Comparison of ENCODE assay signal across 8 mouse cellular contexts in the genomic region with DNA sequence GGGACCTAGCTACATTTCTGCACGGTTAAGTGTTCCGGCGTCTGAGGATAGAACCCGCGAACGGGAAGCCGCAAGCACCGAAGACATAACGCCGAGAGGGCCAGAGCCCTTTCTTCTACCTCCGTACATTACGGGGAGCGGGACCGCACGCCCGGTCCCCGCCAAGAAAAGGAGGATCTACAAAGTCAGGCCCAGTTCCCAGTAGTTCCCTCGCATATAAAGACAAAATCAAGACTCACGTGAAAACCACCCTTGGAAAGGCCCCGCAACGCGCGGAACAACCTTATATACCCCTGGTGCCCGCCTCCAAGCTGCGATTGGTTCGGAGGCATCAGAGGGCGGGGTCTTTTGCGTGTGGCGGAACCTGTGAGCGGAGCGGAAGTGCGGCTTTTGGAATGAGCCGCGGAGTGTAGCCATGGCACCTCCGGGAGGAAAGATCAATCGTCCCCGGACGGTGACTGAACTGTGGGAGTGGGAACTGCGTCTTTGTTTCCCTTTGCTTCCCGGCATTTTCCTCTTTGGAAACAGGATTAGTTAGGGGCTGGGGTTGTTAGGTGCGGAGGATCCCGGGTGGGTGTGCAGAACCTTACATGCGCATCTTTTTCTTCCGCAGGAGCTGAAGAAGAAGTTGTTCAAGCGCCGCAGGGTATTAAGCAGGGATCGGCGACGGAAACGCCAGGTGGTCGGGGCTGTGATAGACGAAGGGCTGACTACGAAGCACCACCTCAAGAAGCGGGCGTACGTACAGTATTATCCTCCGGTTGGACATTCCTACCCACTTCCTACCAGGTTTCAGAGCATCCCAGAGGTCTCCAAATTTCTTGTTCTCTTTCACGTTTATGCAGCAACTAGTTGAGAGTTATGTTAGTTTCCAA. TPM values are rescaled to one million over a fixed set of nuclear protein-coding genes. Genes with fewer than 3 reads are reported as not detected.
DNase-seq lines count a peak whose midpoint lies in the region; ATAC-seq and TF ChIP-seq lines count a peak whose summit lies in the region.

Gene 1810009A15Rik, plus strand, starts transcription at position 343 of the 875 bp plus-strand sequence.
Gene Gm49416, plus strand, starts transcription at position 416 of the 875 bp plus-strand sequence.

- no peak for TF ChIP-seq CTCF in layer of hippocampus, adult 2 months (conservative IDR thresholded peaks at IDR 0.05)
- no peak for TF ChIP-seq CTCF in lung, embryonic 14.5 days (IDR thresholded peaks at IDR 0.05; ENCODE audit: low read depth)
- TF ChIP-seq CTCF in olfactory bulb, adult 2 months (IDR thresholded peaks at IDR 0.05; ENCODE audit: insufficient read depth, low read depth, low read length), result no peak
- TF ChIP-seq CTCF in thymus, adult 2 months (IDR thresholded peaks at IDR 0.05; ENCODE audit: borderline replicate concordance, control insufficient read depth, extremely low read depth, insufficient read depth, low read length, poor library complexity), result no peak

- peak within 1 kb of the TSS; percentile 76 for H3K9ac ChIP-seq in forebrain, embryonic 15.5 days (replicated peaks)
- peak within 1 kb of the TSS; percentile 89 for H3K9ac ChIP-seq in lung, embryonic 14.5 days

- peaks cover 11% of the 10 kb centered on the region; the same call in 1 of the 2 replicates for H3K36me3 ChIP-seq in forebrain, embryonic 15.5 days
- peaks cover 21% of the 10 kb centered on the region for H3K36me3 ChIP-seq in lung, embryonic 14.5 days (ENCODE audit: insufficient read depth)
- peaks cover 6% of the 10 kb centered on the region for H3K36me3 ChIP-seq in thymus, adult 2 months (ENCODE audit: control insufficient read depth, insufficient read depth, low read length)

- ATAC-seq in forebrain, embryonic 15.5 days (replicated peaks), result peak; percentile 97
- peak; percentile 95 for ATAC-seq in lung, embryonic 14.5 days (ENCODE audit: insufficient read depth)

- peak within 1 kb of the TSS; percentile 75 for H3K4me3 ChIP-seq in forebrain, embryonic 15.5 days
- peak within 1 kb of the TSS; percentile 64 for H3K4me3 ChIP-seq in layer of hippocampus, adult 2 months
- peak within 1 kb of the TSS; percentile 71 for H3K4me3 ChIP-seq in lung, embryonic 14.5 days (ENCODE audit: low read depth, low read length)
- peak within 1 kb of the TSS; percentile 69 for H3K4me3 ChIP-seq in olfactory bulb, adult 2 months (ENCODE audit: insufficient read depth, low read depth, low read length)
- H3K4me3 ChIP-seq in thymus, adult 2 months (ENCODE audit: control insufficient read depth, insufficient read depth, low read length), result peak within 1 kb of the TSS; percentile 81

- peaks cover 32% of the 10 kb centered on the region for H3K4me1 ChIP-seq in forebrain, embryonic 15.5 days
- H3K4me1 ChIP-seq in lung, embryonic 14.5 days (ENCODE audit: insufficient read depth), result peaks cover 4% of the 10 kb centered on the region
- H3K4me1 ChIP-seq in olfactory bulb, adult 2 months (ENCODE audit: control insufficient read depth, insufficient read depth, low read length), result peaks cover 2% of the 10 kb centered on the region; the same call in 1 of the 2 replicates
- peaks cover 10% of the 10 kb centered on the region for H3K4me1 ChIP-seq in thymus, adult 2 months (replicated peaks; ENCODE audit: control insufficient read depth, insufficient read depth, low read length)

- no peaks in the 10 kb centered on the region for H3K9me3 ChIP-seq in forebrain, embryonic 15.5 days
- H3K9me3 ChIP-seq in lung, embryonic 14.5 days (ENCODE audit: low read depth, low read length), result no peaks in the 10 kb centered on the region

- H3K27ac ChIP-seq in forebrain, embryonic 15.5 days (replicated peaks), result peak within 1 kb of the TSS; percentile 91
- H3K27ac ChIP-seq in layer of hippocampus, adult 2 months, result peak within 1 kb of the TSS; percentile 94
- peak within 1 kb of the TSS; percentile 92 for H3K27ac ChIP-seq in lung, embryonic 14.5 days (ENCODE audit: low read depth)
- 0 out of 2 replicates have a peak within 1 kb of the TSS, but pooled peaks have one; percentile 17 for H3K27ac ChIP-seq in olfactory bulb, adult 2 months (ENCODE audit: insufficient read depth, low read depth, low read length)
- peak within 1 kb of the TSS; percentile 90 for H3K27ac ChIP-seq in thymus, adult 2 months (ENCODE audit: control insufficient read depth, insufficient read depth, low read length)

- no peak; the same call in 1 of the 2 replicates for TF ChIP-seq POLR2A in olfactory bulb, adult 2 months (IDR thresholded peaks at IDR 0.05; ENCODE audit: insufficient read depth, low read depth, low read length)
- TF ChIP-seq POLR2A in thymus, adult 2 months (IDR thresholded peaks at IDR 0.05; ENCODE audit: control insufficient read depth, extremely low read depth, insufficient read depth, low read length, poor library complexity), result peak; percentile 88

- under 1% methylated on average over 58 of the region's 58 CpGs for WGBS in forebrain, embryonic 15.5 days
- WGBS in lung, embryonic 14.5 days, result under 1% methylated on average over 58 of the region's 58 CpGs
- under 1% methylated on average over 58 of the region's 58 CpGs for WGBS in olfactory bulb, adult 2 months
- under 1% methylated on average over 58 of the region's 58 CpGs for WGBS in thymus, adult 2 months

- peak; percentile 98 for DNase-seq in ES-CJ7 (ENCODE audit: low read depth, low spot score)
- peak; percentile 91 for DNase-seq in cerebellum, adult 11 months
- DNase-seq in heart, postnatal 36 days, result peak; percentile 92 to 93
- DNase-seq in layer of hippocampus, adult 2 months (ENCODE audit: low spot score in 2 of 2), result peak; percentile 94 to 95
- peak; percentile 99 for DNase-seq in lung, embryonic 14.5 days
- DNase-seq in thymus, adult 2 months, result peak; percentile 94

- no peaks in the 10 kb centered on the region for H3K27me3 ChIP-seq in forebrain, embryonic 15.5 days
- no peaks in the 10 kb centered on the region for H3K27me3 ChIP-seq in lung, embryonic 14.5 days (ENCODE audit: insufficient read depth, low read length)
- no peaks in the 10 kb centered on the region for H3K27me3 ChIP-seq in thymus, adult 2 months (ENCODE audit: control insufficient read depth, insufficient read depth, low read length)

- intact Hi-C loops in heart, postnatal 36 days (cut with DNase I), result no loop called here

- H3K4me2 ChIP-seq in forebrain, embryonic 15.5 days (replicated peaks), result peak within 1 kb of the TSS; percentile 85
- peak within 1 kb of the TSS; percentile 92 for H3K4me2 ChIP-seq in lung, embryonic 14.5 days

RNA-seq across cellular contexts. Expression of gene 1810009A15Rik, which starts in this region (rescaled TPM):
- 53.9 and 55.0 TPM in 2 replicates for polyA plus RNA-seq in forebrain, embryonic 15.5 days (2015; fragmentation: Nextera tagmentation; extraction: Ambion mirVana)
- 10 to 100 TPM; 18.7 to 20.4 TPM for total RNA-seq in heart, postnatal 36 days (2021)
- 10 to 100 TPM; 25.3 to 30.0 TPM for total RNA-seq in layer of hippocampus, adult 2 months (2021)
- 92.0 and 93.3 TPM in 2 replicates for polyA plus RNA-seq in lung, embryonic 14.5 days (2014; fragmentation: Nextera tagmentation; extraction: Ambion mirVana)
- polyA plus RNA-seq in olfactory bulb, adult 2 months (2012; ENCODE audit: insufficient read depth, insufficient read length, low replicate concordance, missing spikeins), result not detected in 2 replicates
- 15.3 and 19.1 TPM in 2 replicates for polyA plus RNA-seq in thymus, adult 2 months (2012; rRNA removed)

RNA-seq across cellular contexts. Expression of gene Gm49416, which starts in this region (rescaled TPM):
- polyA plus RNA-seq in forebrain, embryonic 15.5 days (2015; fragmentation: Nextera tagmentation; extraction: Ambion mirVana), result 0.25 TPM in 1 of 2 replicates, not detected in the other
- total RNA-seq in heart, postnatal 36 days (2021), result not detected
- total RNA-seq in layer of hippocampus, adult 2 months (2021), result 1 to 10 TPM; 2.0 to 2.9 TPM
- 0.37 TPM in 1 of 2 replicates, not detected in the other for polyA plus RNA-seq in lung, embryonic 14.5 days (2014; fragmentation: Nextera tagmentation; extraction: Ambion mirVana)
- polyA plus RNA-seq in olfactory bulb, adult 2 months (2012; ENCODE audit: insufficient read depth, insufficient read length, low replicate concordance, missing spikeins), result not detected in 2 replicates
- not detected in 2 replicates for polyA plus RNA-seq in thymus, adult 2 months (2012; rRNA removed)

Comparison
In these comparisons a context has a peak if more than half of its experiments do, and no peak if none do; other contexts are left out.
1. Peak in every context shown above with its lines: DNase-seq, ATAC-seq, H3K4me3 ChIP-seq and H3K27ac ChIP-seq.
2. RNA of gene 1810009A15Rik (polyA plus RNA-seq): 92.0 to 93.3 TPM in lung, embryonic 14.5 days, 53.9 to 55.0 TPM in forebrain, embryonic 15.5 days and 15.3 to 19.1 TPM in thymus, adult 2 months; not detected in olfactory bulb, adult 2 months; every median in the first group is over 10 times any median in the second.
3. H3K27ac ChIP-seq: peak in every context shown above with its lines; median percentile 94 in layer of hippocampus, adult 2 months; 92 in lung, embryonic 14.5 days; 91 in forebrain, embryonic 15.5 days; 90 in thymus, adult 2 months; 17 in olfactory bulb, adult 2 months.